Mouse (Mus musculus) kidney, adult 8-10 months (tissue): ENCODE data around the gene Atp5h.
"Not testable (repeated sequence)": the region's sequence is repeated elsewhere in the genome, so short reads cannot be mapped to it uniquely, and the experiment has no call there.

Experiments used
- DNase-seq, 2 experiments: peaks; one replicate each; pipeline ENCODE4 v3.0.0; 2022

The Atp5h gene

GRCm38 (mm10) chr11:115398085-115398484 is 21.7 kb downstream of the Atp5h start:
- DNase-seq, result no peak

- DNase-seq, result no peak
These were observed 25.9 kb downstream of the Atp5h start for GRCm38 (mm10) chr11:115393721-115394325.

GRCm38 (mm10) chr11:115391358-115391757 is 28.4 kb downstream of the Atp5h start:
- no peak for DNase-seq

- DNase-seq, result not testable (repeated sequence)
These were observed 32.9 kb downstream of the Atp5h start for GRCm38 (mm10) chr11:115386859-115387258.

GRCm38 (mm10) chr11:115384587-115384986 is 35.2 kb downstream of the Atp5h start:
- no peak for DNase-seq

- DNase-seq, result no peak
These were observed 35.9 kb downstream of the Atp5h start for GRCm38 (mm10) chr11:115383701-115384474.

GRCm38 (mm10) chr11:115382891-115383290 is 36.9 kb downstream of the Atp5h start:
- no peak for DNase-seq

- peak; percentile 92 for DNase-seq
These were observed 37.8 kb downstream of the Atp5h start, which contains the start of gene Cdr2l for GRCm38 (mm10) chr11:115381743-115382539. Gene Cdr2l, plus strand, starts transcription at chr11:115381916.

GRCm38 (mm10) chr11:115381276-115381675 is 38.5 kb downstream of the Atp5h start:
- DNase-seq, result no peak

- no peak for DNase-seq
These were observed 41.9 kb downstream of the Atp5h start for GRCm38 (mm10) chr11:115377854-115378253.

GRCm38 (mm10) chr11:115377254-115377653 is 42.5 kb downstream of the Atp5h start:
- no peak for DNase-seq

GRCm38 (mm10) chr11:115376722-115377121 is 43.0 kb downstream of the Atp5h start:
- no peak for DNase-seq

- no peak for DNase-seq
These were observed 44.9 kb downstream of the Atp5h start for GRCm38 (mm10) chr11:115374695-115375425.

GRCm38 (mm10) chr11:115373805-115374694 is 45.7 kb downstream of the Atp5h start:
- peak; percentile 47 to 50 for DNase-seq

GRCm38 (mm10) chr11:115372737-115373136 is 47.0 kb downstream of the Atp5h start:
- no peak for DNase-seq

- DNase-seq, result no peak
These were observed 47.7 kb downstream of the Atp5h start for GRCm38 (mm10) chr11:115372015-115372414.

- no peak for DNase-seq
These were observed 48.4 kb downstream of the Atp5h start for GRCm38 (mm10) chr11:115371354-115371753.

- DNase-seq, result no peak
These were observed 49.4 kb downstream of the Atp5h start for GRCm38 (mm10) chr11:115370368-115370767.

GRCm38 (mm10) chr11:115367395-115367944 is 52.3 kb downstream of the Atp5h start, which contains the start of gene Hid1:
Gene Hid1, minus strand, starts transcription at chr11:115367756.
- DNase-seq, result peak; percentile 82 to 89

- DNase-seq, result no peak
These were observed 52.9 kb downstream of the Atp5h start for GRCm38 (mm10) chr11:115366706-115367394.
